Mouse (Mus musculus): ENCODE data around the gene Lman1l.
A peak's percentile ranks its signal among the peaks of the same experiment; 100 is the strongest.

The Lman1l gene

GRCm38 (mm10) chr9:57644944-57645893 lies 24.6 kb upstream of the Lman1l start:
- DNase-seq (ENCODE audit: low spot score in 2 of 2): peak; percentile 95

- DNase-seq (ENCODE audit: low spot score in 2 of 2): peak; percentile 55 to 71
Observed at GRCm38 (mm10) chr9:57644442-57644943, 23.9 kb upstream of the Lman1l start.

- DNase-seq (ENCODE audit: low spot score in 2 of 2): peak in 1 of 2 experiments; percentile 65
Observed at GRCm38 (mm10) chr9:57643856-57644180, 23.2 kb upstream of the Lman1l start.

- DNase-seq (ENCODE audit: low spot score in 2 of 2): peak; percentile 57 to 67
Observed at GRCm38 (mm10) chr9:57643169-57643855, 22.7 kb upstream of the Lman1l start.

GRCm38 (mm10) chr9:57641775-57642550 lies 21.4 kb upstream of the Lman1l start:
- DNase-seq (ENCODE audit: low spot score in 2 of 2): peak; percentile 32 to 40

GRCm38 (mm10) chr9:57641022-57641421 lies 20.4 kb upstream of the Lman1l start:
- peak in 1 of 2 experiments; percentile 20 for DNase-seq (ENCODE audit: low spot score in 2 of 2)

GRCm38 (mm10) chr9:57640384-57640783 lies 19.8 kb upstream of the Lman1l start:
- peak; percentile 78 to 90 for DNase-seq (ENCODE audit: low spot score in 2 of 2)

GRCm38 (mm10) chr9:57639661-57640328 lies 19.2 kb upstream of the Lman1l start:
- peak; percentile 25 to 37 for DNase-seq (ENCODE audit: low spot score in 2 of 2)

GRCm38 (mm10) chr9:57638651-57639459 lies 18.3 kb upstream of the Lman1l start:
- peak; percentile 64 to 87 for DNase-seq (ENCODE audit: low spot score in 2 of 2)

- peak; percentile 39 to 72 for DNase-seq (ENCODE audit: low spot score in 2 of 2)
Observed at GRCm38 (mm10) chr9:57637741-57638322, 17.3 kb upstream of the Lman1l start.

- DNase-seq (ENCODE audit: low spot score in 2 of 2): peak in 1 of 2 experiments; percentile 19
Observed at GRCm38 (mm10) chr9:57637272-57637671, 16.7 kb upstream of the Lman1l start.

- peak; percentile 27 to 71 for DNase-seq (ENCODE audit: low spot score in 2 of 2)
Observed at GRCm38 (mm10) chr9:57633481-57634024, 13.0 kb upstream of the Lman1l start.

GRCm38 (mm10) chr9:57629118-57629874 lies 8.7 kb upstream of the Lman1l start:
- peak; percentile 87 for DNase-seq (ENCODE audit: low spot score in 2 of 2)

GRCm38 (mm10) chr9:57628717-57629116 lies 8.1 kb upstream of the Lman1l start:
- DNase-seq (ENCODE audit: low spot score in 2 of 2): no peak

- no peak for DNase-seq (ENCODE audit: low spot score in 2 of 2)
Observed at GRCm38 (mm10) chr9:57627892-57628291, 7.3 kb upstream of the Lman1l start.

GRCm38 (mm10) chr9:57627191-57627590 lies 6.6 kb upstream of the Lman1l start:
- no peak for DNase-seq (ENCODE audit: low spot score in 2 of 2)

GRCm38 (mm10) chr9:57625674-57626500 lies 5.3 kb upstream of the Lman1l start:
- no peak for DNase-seq (ENCODE audit: low spot score in 2 of 2)

GRCm38 (mm10) chr9:57624295-57624694 lies 3.7 kb upstream of the Lman1l start:
- DNase-seq (ENCODE audit: low spot score in 2 of 2): no peak
